9 mouse cellular contexts compared by ENCODE assay signal in the genomic region with DNA sequence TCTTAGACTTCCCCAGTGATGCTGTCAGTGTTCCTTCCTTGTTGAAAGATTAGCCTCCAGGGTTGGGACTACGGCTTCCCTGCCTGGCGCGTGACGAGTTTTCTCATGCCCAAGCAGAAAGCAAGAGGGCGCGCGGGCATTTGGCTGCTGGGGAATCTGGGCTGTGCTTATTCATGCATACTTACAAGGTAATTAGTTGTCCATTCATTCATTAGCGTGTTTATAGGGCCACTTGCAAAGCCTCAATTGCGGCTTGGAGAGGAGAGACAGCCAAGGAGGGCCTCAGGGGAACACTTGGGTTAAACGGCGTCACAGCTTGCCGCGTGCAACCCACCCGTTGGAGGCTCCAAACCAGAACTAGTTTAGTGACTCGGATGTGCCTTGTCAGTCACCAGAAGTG. TPM values are rescaled to one million over a fixed set of nuclear protein-coding genes. Genes with fewer than 3 reads are reported as not detected.
DNase-seq lines count a peak whose midpoint lies in the region; ATAC-seq lines count a peak whose summit lies in the region.
"Had no signal": no experiment of that assay in that cellular context is flagged by ENCODE, and none has a peak within 500 bp of the region (broad histone marks: within the 10 kb centered on the region; RNA-seq: fewer than 3 reads in every experiment).

No protein-coding gene starts in this region.

- peak; percentile 88 for ATAC-seq in forebrain, embryonic 14.5 days
- ATAC-seq in neural tube, embryonic 13.5 days (ENCODE audit: low read depth): peak; percentile 89
- ATAC-seq in megakaryocyte, adult 5-6 weeks (ENCODE audit: poor library complexity, severe bottlenecking): no peak

- H3K9ac ChIP-seq in forebrain, embryonic 14.5 days (ENCODE audit: low read length): no peak overlapping the region
- no peak overlapping the region for H3K9ac ChIP-seq in neural tube, embryonic 13.5 days
- H3K9ac ChIP-seq: heart, embryonic 15.5 days had no signal

- 7% methylated on average over 15 of the region's 15 CpGs for WGBS in forebrain, embryonic 14.5 days
- 17% methylated on average over 15 of the region's 15 CpGs for WGBS in neural tube, embryonic 13.5 days

- peak; percentile 7 for DNase-seq in cerebellum, adult 9-11 months
- DNase-seq in forebrain, embryonic 14.5 days (ENCODE audit: low spot score): peak; percentile 89
- peak; percentile 44 to 78 for DNase-seq in kidney, postnatal 36 days
- DNase-seq in ovary, postnatal 36 days (ENCODE audit: low spot score): no peak
- DNase-seq in urinary bladder, postnatal 36 days (ENCODE audit: low spot score in 2 of 2): no peak

- H3K9me3 ChIP-seq in forebrain, embryonic 14.5 days (replicated peaks; ENCODE audit: control insufficient read depth, low read length): no peaks in the 10 kb centered on the region
- no peaks in the 10 kb centered on the region for H3K9me3 ChIP-seq in neural tube, embryonic 13.5 days
- H3K9me3 ChIP-seq: heart, embryonic 15.5 days had no signal

- no peak overlapping the region for H3K27ac ChIP-seq in forebrain, embryonic 14.5 days (ENCODE audit: low read depth, low read length)
- no peak overlapping the region for H3K27ac ChIP-seq in neural tube, embryonic 13.5 days (replicated peaks)
- H3K27ac ChIP-seq: heart, embryonic 15.5 days had no signal

- H3K4me3 ChIP-seq in forebrain, embryonic 14.5 days (ENCODE audit: low read depth, low read length): no peak overlapping the region
- H3K4me3 ChIP-seq in neural tube, embryonic 13.5 days: no peak overlapping the region
- H3K4me3 ChIP-seq: heart, embryonic 15.5 days; megakaryocyte, embryonic 14.5 days had no signal

- H3K4me1 ChIP-seq in forebrain, embryonic 14.5 days (ENCODE audit: control insufficient read depth, insufficient read depth, low read length): no peaks in the 10 kb centered on the region
- peaks cover 9% of the 10 kb centered on the region for H3K4me1 ChIP-seq in neural tube, embryonic 13.5 days (replicated peaks)
- H3K4me1 ChIP-seq: heart, embryonic 15.5 days; megakaryocyte, embryonic 14.5 days had no signal

- peak overlapping the region; percentile 28 for H3K4me2 ChIP-seq in forebrain, embryonic 14.5 days (ENCODE audit: low read length)
- peak overlapping the region; percentile 37 for H3K4me2 ChIP-seq in neural tube, embryonic 13.5 days
- H3K4me2 ChIP-seq: heart, embryonic 15.5 days had no signal

- H3K36me3 ChIP-seq in forebrain, embryonic 14.5 days (ENCODE audit: control insufficient read depth, insufficient read depth, low read length): no peaks in the 10 kb centered on the region
- no peaks in the 10 kb centered on the region for H3K36me3 ChIP-seq in neural tube, embryonic 13.5 days
- H3K36me3 ChIP-seq: heart, embryonic 15.5 days had no signal

- 0 out of 2 replicates have a peak, but pooled peaks cover 15% of the 10 kb centered on the region for H3K27me3 ChIP-seq in forebrain, embryonic 14.5 days (replicated peaks; ENCODE audit: control insufficient read depth, insufficient read depth, low read length)
- peaks cover 78% of the 10 kb centered on the region for H3K27me3 ChIP-seq in neural tube, embryonic 13.5 days
- H3K27me3 ChIP-seq: heart, embryonic 15.5 days; megakaryocyte, embryonic 14.5 days had no signal

RNA-seq across cellular contexts. Expression of a gene that starts 44.2 kb away (rescaled TPM):
- polyA plus RNA-seq in forebrain, embryonic 14.5 days (2014; fragmentation: Nextera tagmentation; extraction: Ambion mirVana): 11.7 and 15.4 TPM in 2 replicates
- polyA plus RNA-seq in neural tube, embryonic 13.5 days (2015; fragmentation: Nextera tagmentation; extraction: Ambion mirVana): 28.2 and 32.9 TPM in 2 replicates
- 10.4 and 10.9 TPM in 2 replicates for total RNA-seq in megakaryocyte, adult 5-6 weeks (2015)
- total RNA-seq in megakaryocyte, adult 5-6 weeks (2017): 2.1 and 3.3 TPM in 2 replicates

Comparison
In these comparisons a context has a peak if more than half of its experiments do, and no peak if none do; other contexts are left out.
1. DNase-seq: peak in cerebellum, adult 9-11 months (single experiment), forebrain, embryonic 14.5 days (single experiment) and kidney, postnatal 36 days (2 of 2); none in ovary, postnatal 36 days (single experiment) and urinary bladder, postnatal 36 days (0 of 2).